Mouse (Mus musculus): ENCODE results near the gene 2210408I21Rik. TPM values are rescaled to one million over a fixed set of nuclear protein-coding genes. Genes with fewer than 3 reads are reported as not detected.

2210408I21Rik gene
- polyA plus RNA-seq, 1 experiment from 2014 or later, result 12.0 TPM

GRCm38 (mm10) chr13:77594011-77594410 lies 458.7 kb downstream of the 2210408I21Rik start:
- H3K9me3 ChIP-seq (ENCODE audit: control insufficient read depth, low read length), result 0 out of 2 replicates have a peak, but pooled peaks cover 5% of the 10 kb centered on the region
- no peaks in the 10 kb centered on the region for H3K27me3 ChIP-seq (replicated peaks; ENCODE audit: control insufficient read depth, insufficient read depth, low read length)
- ATAC-seq (ENCODE audit: low read depth) (no peak), DNase-seq (ENCODE audit: low spot score) (no peak)
- H3K4me1 ChIP-seq (ENCODE audit: control insufficient read depth, insufficient read depth, low read length), result no peaks in the 10 kb centered on the region
- H3K4me2 ChIP-seq (ENCODE audit: low read depth, low read length), result no peak overlapping the region
- no peak overlapping the region for H3K27ac ChIP-seq (replicated peaks; ENCODE audit: low read depth, low read length)
- no peak overlapping the region for H3K4me3 ChIP-seq (ENCODE audit: low read depth, low read length)
- H3K36me3 ChIP-seq (ENCODE audit: control insufficient read depth, insufficient read depth, low read length), result no peaks in the 10 kb centered on the region
- WGBS, result 66% methylated on average over 4 of the region's 4 CpGs
- no peak overlapping the region for H3K9ac ChIP-seq (ENCODE audit: low read depth, low read length)

- Histone ChIP-seq H3K36me3 (ENCODE audit: control insufficient read depth, insufficient read depth, low read length) (no peaks in the 10 kb centered on the region), H3K27ac (replicated peaks; ENCODE audit: low read depth, low read length) (no peak overlapping the region), H3K4me2 (ENCODE audit: low read depth, low read length) (no peak overlapping the region), H3K9me3 (ENCODE audit: control insufficient read depth, low read length) (no peaks in the 10 kb centered on the region), H3K4me3 (ENCODE audit: low read depth, low read length) (no peak overlapping the region), H3K4me1 (ENCODE audit: control insufficient read depth, insufficient read depth, low read length) (no peaks in the 10 kb centered on the region), H3K9ac (ENCODE audit: low read depth, low read length) (no peak overlapping the region), H3K27me3 (replicated peaks; ENCODE audit: control insufficient read depth, insufficient read depth, low read length) (no peaks in the 10 kb centered on the region)
- no peak for DNase-seq (ENCODE audit: low spot score)
- 84% methylated on average over 2 of the region's 2 CpGs for WGBS
- no peak for ATAC-seq (ENCODE audit: low read depth)
Measured at GRCm38 (mm10) chr13:77615346-77615745, 480.0 kb downstream of the 2210408I21Rik start.

Other genes with a start within 250 kb of the 2210408I21Rik start
- 33.6 and 37.6 TPM in 2 replicates for gene Slf1, start 67 bp upstream of the 2210408I21Rik start, polyA plus RNA-seq (2014; fragmentation: Nextera tagmentation; extraction: Ambion mirVana)